Mouse (Mus musculus) T-helper 2 cell (primary cell): Measurements from ENCODE around the gene Junb.

Experiments
- in situ Hi-C: fragments of 300-600 bp; cut with MboI, MseI; formaldehyde crosslinking; loops from one replicate; pipeline ENCODE4 v1.15.1; 2025; ENCODE audit warnings: high pct_unique_total_duplicates

Gene Junb

DNA sequence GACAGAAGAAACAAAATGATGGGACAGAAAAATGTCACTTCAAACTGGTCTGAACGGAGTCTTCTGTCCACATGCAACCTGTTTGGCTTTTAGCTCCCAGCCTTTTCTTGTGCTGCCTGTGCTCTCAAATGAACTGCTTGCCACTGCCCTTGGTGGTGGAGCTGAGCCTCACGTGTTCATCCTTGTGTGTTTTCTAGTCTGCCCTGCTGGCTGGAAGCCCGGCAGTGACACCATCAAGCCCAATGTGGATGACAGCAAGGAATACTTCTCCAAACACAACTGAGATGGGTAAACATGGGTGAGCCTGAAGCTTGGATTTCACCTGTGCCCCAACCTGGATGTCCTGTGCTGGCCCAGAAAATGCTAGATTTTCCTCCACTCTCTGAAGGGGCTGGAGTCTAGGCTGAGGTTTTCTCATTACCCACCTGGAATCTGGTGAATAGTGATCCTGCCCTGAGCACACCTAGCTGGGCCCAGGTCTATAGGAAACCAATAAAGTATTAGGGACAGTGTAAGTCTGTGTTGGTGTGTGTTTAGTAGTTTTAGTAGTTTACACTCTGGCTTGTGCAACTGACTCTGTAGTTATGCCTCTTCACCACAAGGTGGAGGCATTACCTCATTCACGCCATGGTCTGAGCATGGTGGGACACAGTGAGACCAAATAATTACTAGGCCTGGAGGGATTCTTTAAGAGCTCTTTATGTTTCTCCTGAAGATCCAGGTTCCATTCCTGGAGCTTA lies 4.5 kb downstream of the Junb start:
- in situ Hi-C loops, result no loop called here

GRCm38 (mm10) chr8:84973079-84973478 lies 5.4 kb downstream of the Junb start:
- in situ Hi-C loops, result no loop called here

GRCm38 (mm10) chr8:84970913-84971312 lies 7.6 kb downstream of the Junb start:
- in situ Hi-C loops, result no loop called here

DNA sequence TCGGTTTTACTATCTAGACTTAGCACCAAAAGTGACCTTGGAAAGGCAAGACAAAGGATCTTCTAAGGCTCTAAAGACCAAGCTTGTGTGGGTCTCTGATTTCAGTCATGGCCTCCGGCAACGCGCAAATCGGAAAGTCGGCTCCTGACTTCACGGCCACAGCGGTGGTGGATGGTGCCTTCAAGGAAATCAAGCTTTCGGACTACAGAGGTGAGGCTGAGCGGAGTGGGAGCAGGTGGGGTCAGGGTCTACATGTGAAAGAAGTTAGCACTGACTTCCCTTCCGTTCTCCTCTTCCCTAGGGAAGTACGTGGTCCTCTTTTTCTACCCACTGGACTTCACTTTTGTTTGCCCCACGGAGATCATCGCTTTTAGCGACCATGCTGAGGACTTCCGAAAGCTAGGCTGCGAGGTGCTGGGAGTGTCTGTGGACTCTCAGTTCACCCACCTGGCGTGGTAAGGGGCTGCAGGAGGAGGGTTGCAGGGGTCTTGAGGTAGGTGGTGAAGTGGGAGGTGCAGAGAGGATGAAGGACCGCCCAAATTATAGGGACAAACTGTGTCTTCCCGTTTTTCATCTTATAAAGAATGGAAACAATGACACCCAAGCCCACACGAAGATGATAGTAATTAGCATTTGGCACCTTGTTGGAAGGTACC lies 8.3 kb downstream of the Junb start:
- in situ Hi-C loops, result no loop called here

- in situ Hi-C loops, result loop anchor here (5.0 kb wide), 1 partner anchor 93 kb away; the partner anchor contains the start of gene Fbxw9
Observed at GRCm38 (mm10) chr8:84969241-84970134, 9.0 kb downstream of the Junb start, which contains the start of the genes Gm49661, Prdx2 and Rnaseh2a. Gene Gm49661 (minus strand): TSS chr8:84969433. Gene Prdx2 (plus strand): TSS chr8:84969587. Gene Rnaseh2a (minus strand): TSS chr8:84969767.

- in situ Hi-C loops, result loop anchor here (5.0 kb wide), 1 partner anchor 94 kb away; the partner anchor contains the start of gene Fbxw9
Observed at GRCm38 (mm10) chr8:84968650-84969049, 9.9 kb downstream of the Junb start.

DNA sequence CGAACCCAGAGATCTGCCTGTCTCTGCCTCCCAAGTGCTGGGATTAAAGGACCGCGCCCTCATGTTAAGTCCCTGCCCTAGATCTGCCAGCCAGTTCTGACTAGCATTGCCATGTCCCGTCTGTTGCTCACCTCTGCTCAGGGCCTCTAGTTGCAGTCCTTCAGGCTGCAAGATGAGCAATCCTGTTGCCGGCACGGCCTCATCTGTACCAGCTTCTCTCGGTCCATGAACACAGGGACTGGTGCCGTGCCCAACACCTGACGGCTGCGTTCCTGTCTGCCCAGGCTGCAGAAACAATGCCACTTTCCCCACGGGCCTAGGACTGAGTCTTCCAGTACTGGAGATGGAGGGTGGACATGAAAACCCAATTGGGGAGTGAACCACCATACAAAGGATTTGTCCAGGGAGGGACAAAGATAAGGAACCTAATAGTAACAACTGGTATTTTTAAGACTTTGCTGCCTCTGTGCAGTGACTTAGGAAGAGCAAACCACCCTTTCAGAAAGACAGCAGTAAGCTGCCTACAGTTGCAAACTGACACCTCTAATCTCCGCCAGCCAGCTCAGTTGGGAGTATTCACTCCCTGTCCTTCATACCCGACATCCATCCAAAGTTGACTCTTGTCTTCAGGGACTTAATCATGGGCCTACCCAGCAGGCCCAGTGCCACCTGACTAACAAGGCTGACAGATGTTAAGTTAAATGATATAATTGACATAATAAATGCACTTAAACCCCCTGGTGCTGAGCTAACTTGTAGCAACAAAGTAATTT lies 10.8 kb downstream of the Junb start:
- in situ Hi-C loops, result loop anchor here (5.0 kb wide), 1 partner anchor 95 kb away; the partner anchor contains the start of gene Fbxw9

- in situ Hi-C loops, result loop anchor here (5.0 kb wide), 1 partner anchor 96 kb away; the partner anchor contains the start of gene Fbxw9
Observed at GRCm38 (mm10) chr8:84966603-84967002, 11.9 kb downstream of the Junb start.

- in situ Hi-C loops, result loop anchor here (5.0 kb wide), 1 partner anchor 96 kb away; the partner anchor contains the start of gene Fbxw9
Observed at GRCm38 (mm10) chr8:84965731-84966291, 12.7 kb downstream of the Junb start.

GRCm38 (mm10) chr8:84963952-84964351 lies 14.6 kb downstream of the Junb start:
- in situ Hi-C loops, result no loop called here

GRCm38 (mm10) chr8:84959811-84960210 lies 18.7 kb downstream of the Junb start:
- in situ Hi-C loops, result no loop called here

DNA sequence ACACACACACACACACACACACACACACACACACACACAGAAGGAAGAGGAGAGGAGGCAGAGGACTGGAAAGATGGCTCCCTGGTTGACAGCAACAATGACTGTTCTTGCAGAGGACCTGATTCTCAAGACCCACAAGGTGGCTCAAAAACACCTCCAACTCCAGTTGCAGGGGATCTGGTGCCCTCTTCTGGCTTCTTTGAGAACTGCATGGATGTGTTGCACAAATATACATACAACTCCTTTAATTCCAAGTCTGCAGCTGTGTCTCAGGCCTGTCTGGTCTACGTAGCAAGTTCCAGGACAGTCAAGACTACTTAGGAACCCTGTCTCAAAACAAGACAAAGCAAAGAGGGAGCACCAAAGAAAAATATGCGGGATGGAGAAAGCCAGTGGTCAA lies 21.8 kb downstream of the Junb start:
- in situ Hi-C loops, result no loop called here

- in situ Hi-C loops, result no loop called here
Observed at GRCm38 (mm10) chr8:84952612-84953255, 25.8 kb downstream of the Junb start.

DNA sequence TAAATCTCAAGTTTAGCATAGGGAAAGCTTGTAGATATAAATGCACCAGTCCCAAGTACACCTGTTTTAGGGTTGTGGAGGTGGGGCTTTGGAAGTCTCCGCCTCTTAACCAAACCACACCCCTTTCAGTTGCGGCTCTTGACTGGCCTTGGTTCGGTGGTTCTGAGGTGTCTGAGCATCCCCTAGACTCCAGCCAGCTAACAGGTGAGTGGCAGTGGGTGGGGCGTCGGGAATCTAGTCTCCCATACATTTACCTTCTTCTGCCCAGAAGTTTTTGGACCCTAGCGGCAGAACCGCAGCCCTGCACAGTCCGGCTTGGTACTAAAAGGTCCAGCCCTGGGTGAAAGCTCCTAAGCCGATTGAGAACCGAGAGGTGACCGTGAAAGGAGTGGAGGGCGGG lies 28.8 kb downstream of the Junb start:
- in situ Hi-C loops, result no loop called here

- in situ Hi-C loops, result no loop called here
Observed at GRCm38 (mm10) chr8:84947241-84947545, 31.3 kb downstream of the Junb start.

DNA sequence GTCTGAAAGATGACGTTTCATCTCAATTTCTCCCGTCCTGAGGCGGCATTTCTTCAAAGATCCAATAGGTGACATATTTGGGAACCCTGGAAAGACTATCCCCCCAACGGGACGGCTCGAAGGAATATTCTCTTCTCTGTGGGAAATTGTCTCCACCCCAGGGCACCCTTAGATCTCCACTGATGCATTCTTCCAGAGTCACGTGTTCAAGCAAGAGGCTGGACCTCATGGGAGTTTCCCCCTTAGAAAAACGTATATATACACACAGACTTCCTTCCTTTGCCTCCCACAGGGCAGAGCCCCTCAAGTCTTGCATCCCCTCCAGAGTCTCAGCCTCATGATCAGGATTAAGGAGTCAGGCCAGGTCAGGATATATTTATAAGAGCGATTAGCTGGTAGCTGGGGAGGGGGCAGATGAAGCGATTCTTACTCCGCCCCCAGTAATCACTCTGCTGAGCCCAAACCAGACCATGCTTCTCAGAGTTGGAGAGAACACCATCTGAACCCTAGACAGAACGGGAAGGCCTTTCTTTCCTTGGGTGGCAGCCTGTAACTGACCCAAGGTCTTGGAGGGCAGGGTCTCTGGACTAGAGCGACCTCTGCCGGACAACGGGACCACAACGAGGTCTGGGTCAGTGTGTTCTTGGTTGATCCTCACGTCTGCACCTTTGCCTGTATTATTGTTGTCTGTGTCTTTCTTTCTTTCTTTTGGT lies 31.8 kb downstream of the Junb start, which contains the start of gene Rtbdn:
Gene Rtbdn, plus strand, starts transcription at position 464 of the 713 bp plus-strand sequence.
- in situ Hi-C loops, result no loop called here

DNA sequence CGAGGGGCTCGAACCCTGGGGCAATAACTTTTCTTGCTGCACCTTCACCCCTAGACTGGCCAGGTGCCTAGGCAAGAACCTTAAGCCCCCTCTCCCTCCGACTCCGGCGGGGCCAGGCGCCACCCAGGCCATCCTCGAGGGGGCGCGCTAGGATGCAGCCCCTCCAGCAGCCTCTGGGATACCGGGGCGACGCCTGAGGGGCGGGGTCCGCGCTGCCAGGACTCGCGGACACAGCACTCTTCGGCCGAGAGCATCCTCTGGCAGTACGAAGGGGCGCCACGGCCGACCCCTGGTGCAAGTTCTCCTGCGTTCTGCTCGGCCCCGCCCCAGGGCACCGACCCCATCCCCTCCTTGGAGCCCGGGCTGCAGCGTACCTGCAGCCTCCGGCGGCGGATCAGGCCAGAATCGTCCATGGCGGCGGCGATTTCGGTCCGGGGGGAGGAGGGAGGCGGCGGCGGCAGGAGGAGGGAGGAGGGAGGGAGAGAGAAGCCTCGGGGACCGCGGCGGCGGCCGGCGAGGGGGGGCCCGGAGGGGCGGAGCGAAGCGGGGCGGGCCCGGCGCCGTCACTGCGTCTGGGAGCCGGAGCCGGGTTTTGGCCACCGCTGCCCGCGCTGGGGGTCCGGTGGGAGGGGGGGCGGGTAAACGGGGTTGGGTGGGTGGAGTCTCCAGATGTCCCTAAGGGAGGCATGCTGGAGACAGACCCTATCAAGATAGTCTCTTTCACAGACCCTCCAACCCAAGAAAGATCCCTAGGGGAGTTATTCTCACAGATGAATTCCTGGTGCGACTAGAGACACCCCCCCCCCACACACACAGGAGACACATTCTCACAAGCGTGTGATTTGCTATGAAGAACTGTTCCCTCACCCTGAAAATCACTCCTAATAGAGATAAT lies 32.6 kb downstream of the Junb start:
- in situ Hi-C loops, result no loop called here

DNA sequence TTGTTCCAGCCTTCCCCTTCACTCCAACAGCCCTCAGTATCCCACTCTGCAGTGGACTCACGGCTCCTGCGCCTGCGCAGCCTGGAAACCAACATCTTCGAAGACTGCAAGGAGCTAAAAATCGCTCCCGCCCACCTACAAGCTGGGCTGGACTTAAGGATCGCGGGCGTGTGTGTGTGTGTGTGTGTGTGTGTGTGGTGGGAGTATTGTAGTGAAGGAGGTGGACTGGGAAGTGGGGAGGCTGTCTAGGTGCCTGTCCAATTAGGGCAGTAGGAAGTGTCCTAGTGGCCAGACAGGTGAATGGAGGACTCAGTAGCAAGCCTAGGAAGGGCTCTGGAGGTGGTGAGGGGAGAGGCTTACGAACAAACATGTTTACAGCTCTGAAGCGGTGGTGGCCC lies 33.3 kb downstream of the Junb start:
- in situ Hi-C loops, result no loop called here
